Mouse (Mus musculus) heart, embryonic 13.5 days (tissue): ENCODE data around the gene Ahsg. TPM values are rescaled to one million over a fixed set of nuclear protein-coding genes. Genes with fewer than 3 reads are reported as not detected.

Experiments
- ATAC-seq: fragments of 200-750 bp; cut with Nextera tagmentation; 2 replicates; pipeline ENCODE4 v1.8.0; 2017; ENCODE audit warnings: moderate TSS enrichment; ENCODE audit not compliant: insufficient number of reproducible peaks, low FRiP score, low TSS enrichment; ENCODE audit errors: extremely low read depth
- H3K27ac ChIP-seq: fragments of 300-500 bp; sonication (generic); replicated peaks from 2 replicates; pipeline ENCODE4 v1.5.1; 2015; ENCODE audit warnings: moderate library complexity, mild to moderate bottlenecking, inconsistent platforms
- H3K27me3 ChIP-seq: fragments of 300-500 bp; sonication (generic); replicated peaks from 2 replicates; pipeline ENCODE4 v1.6.1; 2015; ENCODE audit warnings: mild to moderate bottlenecking, inconsistent platforms
- H3K36me3 ChIP-seq: fragments of 300-500 bp; sonication (generic); 2 replicates; pipeline ENCODE4 v1.6.1; 2015; ENCODE audit warnings: mild to moderate bottlenecking, inconsistent platforms
- H3K4me1 ChIP-seq: fragments of 300-500 bp; sonication (generic); 2 replicates; pipeline ENCODE4 v1.6.1; 2015; ENCODE audit warnings: inconsistent platforms
- H3K4me2 ChIP-seq: fragments of 300-500 bp; sonication (generic); 2 replicates; pipeline ENCODE4 v1.6.1; 2015; ENCODE audit warnings: inconsistent platforms, mild to moderate bottlenecking, moderate library complexity
- H3K4me3 ChIP-seq: fragments of 300-500 bp; sonication (generic); 2 replicates; pipeline ENCODE4 v1.5.1; 2015; ENCODE audit warnings: moderate library complexity, mild to moderate bottlenecking, inconsistent platforms
- H3K9ac ChIP-seq: fragments of 300-500 bp; sonication (generic); 2 replicates; pipeline ENCODE4 v1.6.1; 2015; ENCODE audit warnings: inconsistent platforms, mild to moderate bottlenecking, moderate library complexity
- H3K9me3 ChIP-seq: fragments of 300-500 bp; sonication (generic); 2 replicates; pipeline ENCODE4 v1.6.1; 2016; ENCODE audit warnings: inconsistent platforms
- WGBS: fragments of 180-500 bp; shearing (Covaris S2); methylation state at CpG from one replicate; pipeline ENCODE4 v1.1.7; 2015; ENCODE audit warnings: mixed read lengths; 5-methylcytosine and 5-hydroxymethylcytosine counted together
- polyA plus RNA-seq: library from polyadenylated mRNA; unstranded; fragments of >200 nt; fragmentation: Nextera tagmentation; extraction: Ambion mirVana; gene quantifications from 2 replicates; pipeline ENCODE4 v1.2.1, GENCODE M21; 2015

Ahsg gene
- polyA plus RNA-seq, 1 experiment from 2014 or later: 4.3 TPM

- no peak overlapping the region for H3K27ac ChIP-seq
- 0 out of 2 replicates have a peak, but pooled peaks cover 2% of the 10 kb centered on the region for H3K4me1 ChIP-seq
- no peak overlapping the region for H3K4me2 ChIP-seq
- no peaks in the 10 kb centered on the region for H3K36me3 ChIP-seq
- no peak overlapping the region for H3K4me3 ChIP-seq
- no peak overlapping the region for H3K9ac ChIP-seq
- no peak for ATAC-seq
- peaks cover 13% of the 10 kb centered on the region; the same call in 1 of the 2 replicates for H3K27me3 ChIP-seq
- no peaks in the 10 kb centered on the region for H3K9me3 ChIP-seq
- 70% methylated on average over 8 of the region's 8 CpGs for WGBS
These were observed 1.4 kb upstream of the Ahsg start for GRCm38 (mm10) chr16:22889716-22890115.

DNA sequence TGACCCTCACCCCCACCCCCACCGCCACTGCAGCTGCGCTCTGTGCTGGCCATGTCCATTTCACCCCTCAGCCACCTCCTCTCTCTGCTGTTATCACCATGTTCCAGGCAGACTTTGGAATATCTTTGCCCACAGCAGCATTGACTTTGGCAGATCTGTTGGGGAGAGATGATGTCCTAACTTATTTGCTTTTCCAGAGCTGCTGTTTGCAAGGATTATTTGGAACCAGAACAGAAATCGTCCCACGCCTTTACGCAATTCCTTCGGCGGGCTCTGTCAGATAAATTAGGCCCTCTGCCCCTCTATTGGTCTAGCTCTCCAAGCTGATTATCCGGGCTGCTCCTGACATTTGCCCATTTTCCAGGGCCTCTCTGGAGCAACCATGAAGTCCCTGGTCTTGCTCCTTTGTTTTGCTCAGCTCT, 667 bp downstream of the Ahsg start:
- no peaks in the 10 kb centered on the region for H3K36me3 ChIP-seq
- no peak overlapping the region for H3K9ac ChIP-seq
- no peak overlapping the region for H3K4me3 ChIP-seq
- no peaks in the 10 kb centered on the region for H3K4me1 ChIP-seq
- no peak for ATAC-seq
- no peak overlapping the region for H3K4me2 ChIP-seq
- peaks cover 13% of the 10 kb centered on the region; the same call in 1 of the 2 replicates for H3K27me3 ChIP-seq
- 81% methylated on average over 8 of the region's 8 CpGs for WGBS
- no peak overlapping the region for H3K27ac ChIP-seq
- H3K9me3 ChIP-seq: no peaks in the 10 kb centered on the region

DNA sequence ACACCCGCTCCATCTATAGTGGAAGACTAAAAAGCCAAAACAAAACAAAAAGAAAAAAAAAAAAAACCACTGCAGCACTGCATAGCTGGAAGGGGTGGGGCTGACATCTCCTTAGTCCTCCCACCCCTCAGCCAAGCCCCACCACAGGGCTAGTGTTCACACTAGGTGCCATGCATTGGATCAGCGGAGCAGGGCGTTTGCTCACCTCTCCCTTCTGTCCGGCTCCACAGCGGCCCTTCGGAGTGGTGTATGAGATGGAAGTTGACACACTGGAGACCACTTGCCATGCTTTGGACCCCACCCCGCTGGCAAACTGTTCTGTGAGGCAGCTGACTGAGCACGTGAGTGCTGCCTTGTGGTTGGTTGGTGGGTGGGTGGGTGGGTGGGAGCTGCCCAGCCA, 3.0 kb downstream of the Ahsg start:
- WGBS: 64% methylated on average over 8 of the region's 8 CpGs

GRCm38 (mm10) chr16:22896618-22897017, 5.5 kb downstream of the Ahsg start:
- H3K4me1 ChIP-seq: no peaks in the 10 kb centered on the region
- no peaks in the 10 kb centered on the region for H3K36me3 ChIP-seq
- H3K4me3 ChIP-seq: no peak overlapping the region
- H3K9me3 ChIP-seq: no peaks in the 10 kb centered on the region
- 69% methylated on average over 2 of the region's 2 CpGs for WGBS
- H3K27me3 ChIP-seq: peaks cover 5% of the 10 kb centered on the region; the same call in 1 of the 2 replicates
- no peak overlapping the region for H3K27ac ChIP-seq
- no peak overlapping the region for H3K4me2 ChIP-seq
- H3K9ac ChIP-seq: no peak overlapping the region
- ATAC-seq: no peak

More for the DNA sequence above, 3.0 kb downstream of the Ahsg start:
- H3K9ac ChIP-seq: no peak overlapping the region
- peaks cover 9% of the 10 kb centered on the region; the same call in 1 of the 2 replicates for H3K27me3 ChIP-seq
- no peaks in the 10 kb centered on the region for H3K4me1 ChIP-seq
- H3K4me2 ChIP-seq: no peak overlapping the region
- H3K9me3 ChIP-seq: no peaks in the 10 kb centered on the region
- H3K27ac ChIP-seq: no peak overlapping the region
- no peaks in the 10 kb centered on the region for H3K36me3 ChIP-seq
- ATAC-seq: no peak
- no peak overlapping the region for H3K4me3 ChIP-seq

DNA sequence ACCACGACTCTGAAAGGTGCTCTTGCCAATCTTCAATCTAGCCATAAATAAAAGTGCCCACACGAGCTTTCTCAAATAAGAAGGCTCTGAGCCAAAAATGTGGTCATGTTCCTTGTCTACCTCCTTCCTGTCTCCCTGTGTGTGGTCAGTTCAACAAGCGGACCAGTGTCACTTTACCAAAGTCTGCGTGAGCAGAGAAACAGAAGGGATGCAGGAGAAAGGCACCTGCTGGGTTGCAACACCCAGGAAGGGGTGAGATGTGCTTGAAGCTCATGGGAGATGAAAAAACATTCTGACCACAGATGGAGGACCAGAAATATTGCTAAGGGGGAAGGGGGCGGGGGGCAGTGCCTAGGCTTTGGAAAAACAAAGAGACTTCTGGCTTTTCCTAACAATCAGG, 8.3 kb downstream of the Ahsg start:
- Histone ChIP-seq H3K4me1 (no peaks in the 10 kb centered on the region), H3K36me3 (no peaks in the 10 kb centered on the region), H3K4me3 (no peak overlapping the region), H3K4me2 (no peak overlapping the region), H3K27me3 (no peaks in the 10 kb centered on the region; the same call in 1 of the 2 replicates), H3K27ac (no peak overlapping the region), H3K9me3 (no peaks in the 10 kb centered on the region), H3K9ac (no peak overlapping the region)
- no peak for ATAC-seq
- 55% methylated on average over 5 of the region's 5 CpGs for WGBS

DNA sequence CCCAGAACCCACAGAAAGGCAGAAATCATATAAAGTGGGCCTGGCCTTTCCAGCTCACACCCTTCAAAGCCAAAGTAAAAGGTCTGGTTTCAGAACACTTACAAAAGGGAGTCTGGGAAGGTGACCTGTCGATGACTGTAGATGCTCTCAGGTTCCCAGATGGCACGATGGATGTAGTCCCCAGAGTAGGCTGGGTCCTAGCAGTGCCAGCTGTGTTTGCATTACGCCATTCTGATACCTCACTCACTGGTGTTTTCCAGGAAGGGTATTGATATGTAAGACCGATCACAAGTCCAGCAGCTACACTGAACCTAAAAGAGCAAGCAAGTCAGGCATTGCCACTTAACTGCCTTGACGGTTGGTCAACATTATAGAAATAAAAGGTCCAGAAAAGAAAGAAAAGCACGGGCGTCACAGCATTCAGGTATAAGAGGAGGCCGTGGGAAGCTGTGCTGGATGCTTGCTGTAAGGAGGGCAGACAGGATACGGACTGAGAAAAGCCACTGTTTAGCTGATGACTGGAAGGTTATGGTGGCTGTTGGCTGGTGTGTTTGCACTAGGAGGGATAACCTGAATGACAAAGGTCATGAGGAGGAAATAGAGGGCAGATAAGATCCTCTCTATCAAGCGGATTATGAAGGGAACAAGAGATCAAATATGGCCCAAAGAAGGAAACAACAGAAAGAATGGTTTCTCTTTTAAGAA, 8.9 kb downstream of the Ahsg start:
- no peaks in the 10 kb centered on the region; the same call in 1 of the 2 replicates for H3K27me3 ChIP-seq
- 64% methylated on average over 10 of the region's 10 CpGs for WGBS

DNA sequence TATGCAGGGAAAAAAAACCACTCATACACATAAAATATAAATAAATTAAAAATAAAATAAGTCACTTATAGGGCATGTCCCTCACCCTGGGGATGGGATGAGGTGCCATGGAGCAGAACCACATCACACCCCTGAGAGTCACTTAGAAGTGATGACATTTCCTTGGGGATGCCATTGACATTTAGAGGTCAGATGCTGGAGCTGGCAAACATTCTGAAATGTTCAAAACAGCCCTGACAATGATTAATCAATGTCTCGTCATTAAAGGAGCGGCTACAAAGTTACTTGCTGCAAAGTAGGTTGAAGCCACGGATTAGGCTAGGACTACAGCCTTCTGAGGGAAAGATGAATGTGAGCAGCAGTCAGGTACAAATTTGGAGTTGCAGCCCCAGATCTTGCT, 10.2 kb downstream of the Ahsg start:
- no peaks in the 10 kb centered on the region for H3K36me3 ChIP-seq
- H3K27ac ChIP-seq: no peak overlapping the region
- no peak overlapping the region for H3K4me2 ChIP-seq
- no peaks in the 10 kb centered on the region for H3K9me3 ChIP-seq
- H3K4me1 ChIP-seq: no peaks in the 10 kb centered on the region
- ATAC-seq: no peak
- WGBS: 67% methylated on average over 3 of the region's 3 CpGs
- no peak overlapping the region for H3K9ac ChIP-seq
- H3K27me3 ChIP-seq: no peaks in the 10 kb centered on the region
- no peak overlapping the region for H3K4me3 ChIP-seq

More for the DNA sequence above, 8.9 kb downstream of the Ahsg start:
- no peak overlapping the region for H3K27ac ChIP-seq
- H3K36me3 ChIP-seq: no peaks in the 10 kb centered on the region
- no peak overlapping the region for H3K9ac ChIP-seq
- no peaks in the 10 kb centered on the region for H3K4me1 ChIP-seq
- ATAC-seq: no peak
- H3K9me3 ChIP-seq: no peaks in the 10 kb centered on the region
- no peak overlapping the region for H3K4me2 ChIP-seq
- H3K4me3 ChIP-seq: no peak overlapping the region

DNA sequence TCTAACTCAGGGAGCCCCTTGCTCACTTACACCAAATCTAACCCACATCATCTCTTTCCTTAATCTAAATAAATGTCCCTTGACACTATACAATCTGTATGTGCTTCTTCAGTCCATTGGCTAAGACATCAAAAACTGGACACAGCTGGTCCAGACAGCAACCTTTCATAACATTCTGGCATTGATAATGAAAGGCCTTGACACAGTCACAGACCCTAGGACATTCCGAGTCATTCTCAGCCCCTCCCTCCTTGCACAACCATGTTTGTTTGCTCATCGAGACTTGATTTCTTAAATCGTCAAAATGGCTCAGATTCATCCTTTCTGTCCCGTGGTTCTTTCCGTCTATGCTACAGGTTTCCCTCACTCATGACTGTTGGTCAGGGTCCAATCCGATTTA, 18.2 kb downstream of the Ahsg start:
- H3K4me1 ChIP-seq: no peaks in the 10 kb centered on the region
- H3K36me3 ChIP-seq: no peaks in the 10 kb centered on the region
- H3K9ac ChIP-seq: no peak overlapping the region
- no peaks in the 10 kb centered on the region for H3K27me3 ChIP-seq
- no peaks in the 10 kb centered on the region for H3K9me3 ChIP-seq
- WGBS: 74% methylated on average over 6 of the region's 6 CpGs
- H3K27ac ChIP-seq: no peak overlapping the region
- H3K4me3 ChIP-seq: no peak overlapping the region
- H3K4me2 ChIP-seq: no peak overlapping the region
- no peak for ATAC-seq

DNA sequence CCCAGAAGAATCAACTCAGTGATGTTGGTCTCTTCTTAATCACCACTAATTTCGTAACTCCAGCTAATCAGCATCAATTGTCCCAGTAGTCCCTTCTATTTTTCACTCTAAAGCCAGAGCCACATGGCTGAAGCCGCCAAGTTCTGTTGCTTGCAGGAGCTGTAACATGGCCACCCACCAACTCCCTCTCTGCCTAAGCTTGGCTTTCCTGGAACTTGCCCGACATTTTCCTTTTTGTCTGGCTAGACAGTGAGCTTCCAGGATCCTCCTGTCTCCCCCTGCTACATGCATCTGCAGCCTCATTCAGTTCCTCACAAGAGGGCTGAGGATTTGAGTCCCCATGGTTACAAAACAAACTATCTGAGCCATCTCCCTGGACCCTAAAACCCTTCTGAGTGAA, 20.9 kb downstream of the Ahsg start:
- ATAC-seq: no peak

DNA sequence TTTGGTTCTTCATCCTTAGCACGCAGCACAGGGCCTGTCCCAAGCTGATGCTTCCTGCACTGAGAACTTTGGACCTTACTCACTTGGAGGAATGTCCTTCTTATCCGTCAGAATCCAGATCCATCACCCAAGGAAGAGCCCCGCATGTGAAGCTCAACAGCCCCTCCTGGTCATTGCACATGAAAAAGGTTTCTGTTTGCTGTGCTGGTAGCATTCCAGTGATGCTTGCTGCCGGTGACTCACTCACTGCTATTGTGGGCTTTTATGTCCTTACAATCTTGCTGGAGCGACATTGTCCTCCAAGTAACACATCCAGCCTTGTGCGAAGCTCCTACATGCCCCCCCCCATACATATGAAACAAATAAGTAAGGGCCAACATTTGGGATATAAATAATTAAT, 21.8 kb downstream of the Ahsg start:
- H3K9ac ChIP-seq: no peak overlapping the region
- ATAC-seq: no peak
- no peaks in the 10 kb centered on the region for H3K9me3 ChIP-seq
- H3K27me3 ChIP-seq: no peaks in the 10 kb centered on the region
- no peak overlapping the region for H3K27ac ChIP-seq
- no peaks in the 10 kb centered on the region for H3K36me3 ChIP-seq
- no peaks in the 10 kb centered on the region for H3K4me1 ChIP-seq
- WGBS: 56% methylated on average over 6 of the region's 6 CpGs
- no peak overlapping the region for H3K4me2 ChIP-seq
- H3K4me3 ChIP-seq: no peak overlapping the region

More for the DNA sequence above, 20.9 kb downstream of the Ahsg start:
- no peaks in the 10 kb centered on the region for H3K36me3 ChIP-seq
- no peak overlapping the region for H3K9ac ChIP-seq
- H3K27ac ChIP-seq: no peak overlapping the region
- H3K27me3 ChIP-seq: no peaks in the 10 kb centered on the region
- H3K4me2 ChIP-seq: no peak overlapping the region
- WGBS: 67% methylated on average over 3 of the region's 3 CpGs
- no peaks in the 10 kb centered on the region for H3K4me1 ChIP-seq
- no peaks in the 10 kb centered on the region for H3K9me3 ChIP-seq
- no peak overlapping the region for H3K4me3 ChIP-seq

DNA sequence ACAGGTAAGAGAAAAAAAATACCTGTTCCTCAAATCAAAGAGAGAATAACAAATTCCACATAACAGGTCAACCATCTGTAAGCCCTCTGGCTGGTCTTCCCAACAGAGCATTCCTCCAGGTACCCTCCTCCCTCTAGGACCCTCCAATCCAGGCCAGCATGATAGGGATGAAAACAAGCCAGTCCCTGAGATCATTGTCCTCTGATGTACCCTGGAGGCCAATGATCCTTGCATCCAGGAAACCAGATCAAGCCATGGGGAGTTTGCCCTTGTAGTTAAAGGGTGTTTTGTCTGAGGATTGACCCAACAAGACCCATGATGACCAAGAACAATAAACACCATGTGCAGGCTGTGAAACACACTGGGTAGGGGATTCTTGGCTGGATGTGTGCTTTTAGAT, 23.2 kb downstream of the Ahsg start:
- H3K4me3 ChIP-seq: no peak overlapping the region
- H3K27ac ChIP-seq: no peak overlapping the region
- no peaks in the 10 kb centered on the region for H3K27me3 ChIP-seq
- no peak for ATAC-seq
- H3K4me1 ChIP-seq: no peaks in the 10 kb centered on the region
- no peak overlapping the region for H3K9ac ChIP-seq
- H3K4me2 ChIP-seq: no peak overlapping the region
- H3K9me3 ChIP-seq: no peaks in the 10 kb centered on the region
- H3K36me3 ChIP-seq: no peaks in the 10 kb centered on the region

GRCm38 (mm10) chr16:22918034-22918433, 27.0 kb downstream of the Ahsg start, which contains the start of gene Fetub:
Gene Fetub (plus strand): TSS chr16:22918334.
- Histone ChIP-seq H3K4me1 (peaks cover 4% of the 10 kb centered on the region; the same call in 1 of the 2 replicates), H3K4me2 (no peak within 1 kb of the TSS), H3K9ac (no peak within 1 kb of the TSS), H3K4me3 (no peak within 1 kb of the TSS), H3K36me3 (no peaks in the 10 kb centered on the region), H3K9me3 (no peaks in the 10 kb centered on the region), H3K27ac (no peak within 1 kb of the TSS), H3K27me3 (no peaks in the 10 kb centered on the region)
- ATAC-seq: no peak
- 81% methylated on average over 5 of the region's 5 CpGs for WGBS
